Mouse (Mus musculus): ENCODE measurements around the gene 4930507D05Rik. TPM values are rescaled to one million over a fixed set of nuclear protein-coding genes. Genes with fewer than 3 reads are reported as not detected.
A peak's percentile ranks its signal among the peaks of the same experiment; 100 is the strongest.
"Not testable (repeated sequence)": the region's sequence is repeated elsewhere in the genome, so short reads cannot be mapped to it uniquely, and the experiment has no call there.

4930507D05Rik gene
- total and polyA plus RNA-seq, 2 experiments: 0.09 TPM; not detected in 1

DNA sequence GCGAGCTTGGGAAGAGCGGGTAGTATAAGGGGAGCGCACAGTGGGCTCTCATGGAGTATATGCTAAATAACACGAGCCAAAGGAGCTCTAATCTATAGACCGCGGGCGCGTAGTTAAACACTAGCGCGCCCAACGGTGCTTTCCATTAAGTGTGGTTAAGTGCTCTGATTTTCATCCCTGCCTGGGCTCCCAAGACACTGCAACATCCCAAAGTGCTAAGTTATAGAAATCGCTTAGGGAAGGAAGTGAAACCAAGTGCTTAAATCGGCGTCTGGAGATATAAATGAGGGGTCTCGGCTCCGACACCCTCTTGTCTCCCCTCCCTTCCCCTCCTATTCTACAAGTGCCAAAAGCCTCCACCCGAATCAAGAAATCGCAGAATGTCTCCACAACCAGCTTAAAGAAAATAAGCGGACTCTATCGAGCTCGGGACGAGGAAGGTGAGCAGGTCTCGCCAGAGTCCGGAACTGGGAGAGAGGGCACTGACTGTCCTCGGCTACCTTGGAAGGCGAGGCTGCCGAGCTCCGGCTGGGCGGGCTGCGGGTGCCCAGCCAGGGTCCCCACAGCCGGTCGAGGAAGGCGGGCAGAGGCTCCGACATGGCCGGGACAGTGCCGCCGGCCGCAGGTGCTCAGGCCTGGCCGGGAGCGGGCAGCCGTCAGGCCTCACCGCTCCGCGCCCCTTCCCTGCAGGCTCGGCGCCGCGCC is 36.7 kb downstream of the 4930507D05Rik start:
- Histone ChIP-seq H3K9ac (ENCODE audit: low read depth, low read length) (peak overlapping the region; percentile 98), H3K4me3 (ENCODE audit: insufficient read depth, low read depth, low read length) (peak overlapping the region; percentile 99), H3K79me2 (ENCODE audit: control insufficient read depth, insufficient read depth, low read length) (peaks cover 26% of the 10 kb centered on the region; the same call in 1 of the 2 replicates), H3K4me1 (ENCODE audit: control insufficient read depth, insufficient read depth, low read length) (peaks cover 9% of the 10 kb centered on the region), H3K36me3 (ENCODE audit: control insufficient read depth, insufficient read depth, low read length) (no peaks in the 10 kb centered on the region), H3K27me3 (ENCODE audit: control insufficient read depth, insufficient read depth, low read length) (no peaks in the 10 kb centered on the region), H3K27ac (replicated peaks; ENCODE audit: insufficient read depth, low read depth, low read length) (peak overlapping the region; percentile 97)
- 1% methylated on average over 44 of the region's 48 CpGs for WGBS
- TF ChIP-seq POLR2A (IDR thresholded peaks at IDR 0.05; ENCODE audit: extremely low read depth, insufficient read depth, low read length): no peak
- no peak for TF ChIP-seq CTCF (IDR thresholded peaks at IDR 0.05; ENCODE audit: low read depth, low read length)
- DNase-seq (ENCODE audit: extremely low read depth, low read depth, low spot score): peak; percentile 58

DNA sequence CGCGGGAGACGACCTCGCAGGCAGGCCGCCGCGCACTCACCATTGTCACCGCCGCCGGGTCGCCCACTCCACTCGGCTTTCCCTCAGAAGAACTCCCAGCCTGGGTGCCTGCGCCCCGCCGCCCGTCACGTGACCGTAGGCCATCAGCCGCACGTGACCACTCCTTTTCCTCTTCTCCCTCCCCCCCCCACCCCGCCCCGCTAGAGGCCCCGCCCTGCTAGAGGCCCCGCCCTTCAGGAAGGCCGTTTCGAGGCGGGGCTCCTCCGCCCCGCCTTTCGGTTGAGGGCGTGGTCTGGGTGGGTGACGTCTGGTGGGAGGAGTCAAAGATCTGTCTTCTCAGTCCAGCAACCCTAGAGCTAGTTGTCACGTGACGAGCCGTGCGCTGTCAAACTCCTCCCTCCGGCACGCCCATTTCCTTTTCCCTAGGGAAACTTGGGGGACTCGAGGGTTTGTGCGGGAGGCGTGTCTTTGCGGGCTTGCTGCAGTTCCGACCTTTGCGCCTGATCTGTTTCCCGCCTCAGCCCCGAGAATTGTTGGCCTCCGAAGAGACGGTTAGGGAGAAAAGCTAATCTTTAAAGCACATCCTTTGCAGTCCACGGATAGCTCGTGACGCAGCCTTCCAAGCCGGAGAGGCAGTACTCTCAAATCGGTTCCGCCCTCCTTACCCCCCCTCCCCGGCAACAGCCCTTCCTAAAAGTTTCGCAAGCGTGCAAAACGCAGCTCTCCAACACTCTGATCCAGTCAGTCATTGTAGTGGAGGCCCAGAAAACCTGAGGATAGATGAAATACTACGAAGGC is 37.5 kb downstream of the 4930507D05Rik start, which contains the start of gene Vps26a:
Gene Vps26a (minus strand): TSS at position 188 of the 798 bp plus-strand sequence.
- Histone ChIP-seq H3K4me3 (ENCODE audit: insufficient read depth, low read depth, low read length) (peak within 1 kb of the TSS; percentile 99), H3K79me2 (ENCODE audit: control insufficient read depth, insufficient read depth, low read length) (peaks cover 21% of the 10 kb centered on the region; the same call in 1 of the 2 replicates), H3K36me3 (ENCODE audit: control insufficient read depth, insufficient read depth, low read length) (no peaks in the 10 kb centered on the region), H3K27me3 (ENCODE audit: control insufficient read depth, insufficient read depth, low read length) (no peaks in the 10 kb centered on the region), H3K4me1 (ENCODE audit: control insufficient read depth, insufficient read depth, low read length) (peaks cover 9% of the 10 kb centered on the region), H3K9ac (ENCODE audit: low read depth, low read length) (peak within 1 kb of the TSS; percentile 98), H3K27ac (replicated peaks; ENCODE audit: insufficient read depth, low read depth, low read length) (peak within 1 kb of the TSS; percentile 97)
- under 1% methylated on average over 59 of the region's 59 CpGs for WGBS
- peak; percentile 75; the same call in 1 of the 2 replicates for TF ChIP-seq POLR2A (IDR thresholded peaks at IDR 0.05; ENCODE audit: extremely low read depth, insufficient read depth, low read length)
- TF ChIP-seq CTCF (IDR thresholded peaks at IDR 0.05; ENCODE audit: low read depth, low read length): no peak
- peak; percentile 98 for DNase-seq (ENCODE audit: extremely low read depth, low read depth, low spot score)

DNA sequence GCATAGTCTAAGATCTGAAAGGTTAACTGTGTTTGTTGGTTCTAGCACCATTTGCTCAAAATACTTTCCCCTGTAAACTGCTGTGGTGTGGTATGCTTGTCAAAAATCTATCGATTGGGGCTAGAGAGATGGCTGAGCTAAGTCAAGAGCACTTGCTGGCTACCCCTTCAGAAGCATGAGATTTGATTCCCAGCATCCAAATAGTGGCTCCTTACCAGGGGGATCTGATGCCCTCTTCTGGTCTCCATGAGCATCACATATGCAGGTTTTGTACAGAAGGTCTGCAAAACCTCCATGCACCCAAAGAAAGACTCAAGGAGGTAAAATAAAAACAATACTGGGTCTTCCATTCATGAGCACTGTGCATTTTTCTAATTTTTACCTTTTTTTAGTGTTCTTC is 39.0 kb downstream of the 4930507D05Rik start:
- H3K27ac ChIP-seq (replicated peaks; ENCODE audit: insufficient read depth, low read depth, low read length): no peak overlapping the region
- H3K4me1 ChIP-seq (ENCODE audit: control insufficient read depth, insufficient read depth, low read length): peaks cover 9% of the 10 kb centered on the region
- TF ChIP-seq POLR2A (IDR thresholded peaks at IDR 0.05; ENCODE audit: extremely low read depth, insufficient read depth, low read length) (no peak), CTCF (IDR thresholded peaks at IDR 0.05; ENCODE audit: low read depth, low read length) (no peak; the same call in 1 of the 2 replicates)
- peaks cover 14% of the 10 kb centered on the region; the same call in 1 of the 2 replicates for H3K79me2 ChIP-seq (ENCODE audit: control insufficient read depth, insufficient read depth, low read length)
- no peak overlapping the region for H3K9ac ChIP-seq (ENCODE audit: low read depth, low read length)
- no peak overlapping the region for H3K4me3 ChIP-seq (ENCODE audit: insufficient read depth, low read depth, low read length)
- no peaks in the 10 kb centered on the region for H3K27me3 ChIP-seq (ENCODE audit: control insufficient read depth, insufficient read depth, low read length)
- DNase-seq (ENCODE audit: extremely low read depth, low read depth, low spot score): peak; percentile 65
- H3K36me3 ChIP-seq (ENCODE audit: control insufficient read depth, insufficient read depth, low read length): no peaks in the 10 kb centered on the region
- 19% methylated on average over 1 of the region's 1 CpGs for WGBS

DNA sequence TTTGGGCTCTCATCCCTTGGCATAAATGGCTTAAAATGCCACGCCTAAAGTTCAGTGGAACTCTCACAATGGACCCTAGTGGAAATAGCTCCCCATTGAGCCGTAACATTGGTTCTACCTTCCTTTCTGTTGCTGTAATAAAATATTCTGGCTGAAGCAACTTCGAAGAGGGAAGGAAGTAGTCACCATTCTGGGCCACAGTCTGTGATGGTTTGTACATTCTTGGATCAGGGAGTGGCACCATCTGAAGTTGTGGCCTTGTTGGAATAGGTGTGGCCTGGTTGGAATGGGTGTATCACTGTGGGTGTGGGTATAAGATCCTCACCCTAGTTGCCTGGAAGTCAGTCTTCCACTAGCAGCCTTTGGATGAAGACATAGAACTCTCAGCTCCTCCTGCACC is 42.4 kb downstream of the 4930507D05Rik start:
- not testable (repeated sequence) for H3K27ac ChIP-seq (replicated peaks; ENCODE audit: insufficient read depth, low read depth, low read length); DNase-seq (ENCODE audit: extremely low read depth, low read depth, low spot score); H3K4me1 ChIP-seq (ENCODE audit: control insufficient read depth, insufficient read depth, low read length); H3K4me3 ChIP-seq (ENCODE audit: insufficient read depth, low read depth, low read length); H3K79me2 ChIP-seq (ENCODE audit: control insufficient read depth, insufficient read depth, low read length); H3K9ac ChIP-seq (ENCODE audit: low read depth, low read length); H3K27me3 ChIP-seq (ENCODE audit: control insufficient read depth, insufficient read depth, low read length); H3K36me3 ChIP-seq (ENCODE audit: control insufficient read depth, insufficient read depth, low read length)
- WGBS: 84% methylated on average over 3 of the region's 3 CpGs

DNA sequence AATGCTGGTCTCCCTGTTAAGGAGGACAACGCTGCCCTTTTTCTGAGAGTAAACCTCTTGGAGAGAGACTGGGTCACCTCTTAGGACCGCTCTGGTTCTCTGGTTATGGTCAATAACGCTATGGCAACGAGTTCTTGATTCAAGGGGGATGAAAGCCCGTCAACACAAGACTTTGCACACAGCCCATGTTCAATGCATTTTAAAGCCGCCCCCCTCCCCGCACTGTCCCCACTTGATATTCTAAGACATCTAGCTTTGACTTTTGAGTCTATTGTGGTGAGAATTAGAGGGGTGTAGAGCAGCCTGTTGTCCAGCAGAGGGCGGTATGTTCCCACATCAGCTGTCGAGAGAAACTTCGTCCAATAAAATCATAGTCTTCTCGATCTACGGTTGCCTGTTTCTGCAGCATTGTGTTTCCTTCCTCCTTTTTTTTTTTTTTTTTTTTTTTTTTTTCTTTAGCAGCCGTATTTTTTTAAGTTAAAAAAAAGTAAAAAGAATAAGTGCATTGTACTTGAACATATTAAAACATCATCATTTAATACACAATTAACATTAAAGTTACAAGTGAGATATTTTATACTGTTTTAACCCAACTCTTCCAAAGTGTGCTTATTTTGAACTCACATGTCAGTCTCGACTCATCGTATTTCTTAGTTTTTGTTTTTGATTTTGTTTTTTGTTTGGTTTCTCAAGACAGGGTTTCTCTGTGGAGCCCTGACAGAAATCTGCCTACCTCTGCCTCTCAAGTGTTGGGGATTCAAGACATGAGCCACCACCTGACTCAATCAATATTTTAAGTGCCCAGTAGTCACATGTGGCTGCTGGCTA is 51.0 kb downstream of the 4930507D05Rik start:
- H3K9ac ChIP-seq (ENCODE audit: low read depth, low read length): no peak overlapping the region
- 17% methylated on average over 15 of the region's 15 CpGs for WGBS
- TF ChIP-seq POLR2A (IDR thresholded peaks at IDR 0.05; ENCODE audit: extremely low read depth, insufficient read depth, low read length) (no peak), CTCF (IDR thresholded peaks at IDR 0.05; ENCODE audit: low read depth, low read length) (peak; percentile 82)
- H3K79me2 ChIP-seq (ENCODE audit: control insufficient read depth, insufficient read depth, low read length): peaks cover 3% of the 10 kb centered on the region; the same call in 1 of the 2 replicates
- no peak overlapping the region for H3K4me3 ChIP-seq (ENCODE audit: insufficient read depth, low read depth, low read length)
- no peak overlapping the region for H3K27ac ChIP-seq (replicated peaks; ENCODE audit: insufficient read depth, low read depth, low read length)
- no peaks in the 10 kb centered on the region for H3K36me3 ChIP-seq (ENCODE audit: control insufficient read depth, insufficient read depth, low read length)
- no peaks in the 10 kb centered on the region; the same call in 1 of the 2 replicates for H3K4me1 ChIP-seq (ENCODE audit: control insufficient read depth, insufficient read depth, low read length)
- no peaks in the 10 kb centered on the region for H3K27me3 ChIP-seq (ENCODE audit: control insufficient read depth, insufficient read depth, low read length)
- peak; percentile 54 for DNase-seq (ENCODE audit: extremely low read depth, low read depth, low spot score)

Other genes starting within 250 kb of the 4930507D05Rik start
- 4.1 and 7.3 TPM in 2 replicates for gene Tspan15, start 218.2 kb upstream of the 4930507D05Rik start, total RNA-seq (2014; rRNA removed)
- 4.8 and 8.6 TPM in 2 replicates for gene Tspan15, start 218.2 kb upstream of the 4930507D05Rik start, polyA plus RNA-seq (2012; rRNA removed)
- gene Tacr2, start 197.1 kb upstream of the 4930507D05Rik start, total RNA-seq (2014; rRNA removed): not detected in 2 replicates
- not detected in 2 replicates for gene Tacr2, start 197.1 kb upstream of the 4930507D05Rik start, polyA plus RNA-seq (2012; rRNA removed)
- 1.6 and 1.7 TPM in 2 replicates for gene Hk1, start 69.6 kb upstream of the 4930507D05Rik start, total RNA-seq (2014; rRNA removed)
- 1.4 TPM in 2 replicates for gene Hk1, start 69.6 kb upstream of the 4930507D05Rik start, polyA plus RNA-seq (2012; rRNA removed)
- gene Hkdc1, start 27.0 kb upstream of the 4930507D05Rik start, total RNA-seq (2014; rRNA removed): under 0.01 and 0.18 TPM in 2 replicates
- 0.05 TPM in 1 of 2 replicates, not detected in the other for gene Hkdc1, start 27.0 kb upstream of the 4930507D05Rik start, polyA plus RNA-seq (2012; rRNA removed)
- 18.8 and 19.1 TPM in 2 replicates for gene Supv3l1, start 249 bp downstream of the 4930507D05Rik start, total RNA-seq (2014; rRNA removed)
- 10.5 and 12.1 TPM in 2 replicates for gene Supv3l1, start 249 bp downstream of the 4930507D05Rik start, polyA plus RNA-seq (2012; rRNA removed)
- gene Vps26a, start 37.3 kb downstream of the 4930507D05Rik start, total RNA-seq (2014; rRNA removed): 34.1 and 39.7 TPM in 2 replicates
- gene Vps26a, start 37.3 kb downstream of the 4930507D05Rik start, polyA plus RNA-seq (2012; rRNA removed): 7.2 and 7.7 TPM in 2 replicates
- 11.9 and 15.9 TPM in 2 replicates for gene Srgn, start 78.0 kb downstream of the 4930507D05Rik start, total RNA-seq (2014; rRNA removed)
- gene Srgn, start 78.0 kb downstream of the 4930507D05Rik start, polyA plus RNA-seq (2012; rRNA removed): 4.3 and 5.0 TPM in 2 replicates
- gene Kif1bp, start 129.0 kb downstream of the 4930507D05Rik start, total RNA-seq (2014; rRNA removed): 8.3 and 8.6 TPM in 2 replicates
- 8.2 and 9.8 TPM in 2 replicates for gene Kif1bp, start 129.0 kb downstream of the 4930507D05Rik start, polyA plus RNA-seq (2012; rRNA removed)
- gene Ddx21, start 152.8 kb downstream of the 4930507D05Rik start, total RNA-seq (2014; rRNA removed): 10.9 and 11.8 TPM in 2 replicates
- gene Ddx21, start 152.8 kb downstream of the 4930507D05Rik start, polyA plus RNA-seq (2012; rRNA removed): 5.8 and 7.2 TPM in 2 replicates
- 41.6 and 53.6 TPM in 2 replicates for gene Ddx50, start 201.7 kb downstream of the 4930507D05Rik start, total RNA-seq (2014; rRNA removed)
- gene Ddx50, start 201.7 kb downstream of the 4930507D05Rik start, polyA plus RNA-seq (2012; rRNA removed): 8.1 and 10.3 TPM in 2 replicates

Measured in liver, adult 2 months (tissue).